Mouse (Mus musculus) embryonic facial prominence, embryonic 15.5 days (tissue): ENCODE measurements at regions not wholly inside any gene's neighbourhood (a gene's known extent, or its start where the extent isn't known, plus 50 kb on each side); places are given as distances from the start of the nearest gene placed in this dataset.
A peak's percentile ranks its signal among the peaks of the same experiment; 100 is the strongest.

Source experiments
- ATAC-seq: fragments of 200-750 bp; cut with Nextera tagmentation; 2 replicates; pipeline ENCODE4 v1.8.0; 2017; ENCODE audit warnings: low read depth, moderate TSS enrichment; ENCODE audit not compliant: insufficient number of reproducible peaks, low FRiP score, low TSS enrichment
- H3K27ac ChIP-seq: fragments of 300-500 bp; sonication (generic); replicated peaks from 2 replicates; pipeline ENCODE4 v1.5.1; 2015; ENCODE audit warnings: mild to moderate bottlenecking, inconsistent platforms
- H3K27me3 ChIP-seq: fragments of 300-500 bp; sonication (generic); 2 replicates; pipeline ENCODE4 v1.6.1; 2015; ENCODE audit warnings: inconsistent platforms
- H3K36me3 ChIP-seq: fragments of 300-500 bp; sonication (generic); 2 replicates; pipeline ENCODE4 v1.6.1; 2015; ENCODE audit warnings: mild to moderate bottlenecking, inconsistent platforms
- H3K4me1 ChIP-seq: fragments of 300-500 bp; sonication (generic); 2 replicates; pipeline ENCODE4 v1.6.1; 2015; ENCODE audit warnings: inconsistent platforms
- H3K4me2 ChIP-seq: fragments of 300-500 bp; sonication (generic); replicated peaks from 2 replicates; pipeline ENCODE4 v1.6.1; 2015; ENCODE audit warnings: mild to moderate bottlenecking, inconsistent platforms
- H3K4me3 ChIP-seq: fragments of 300-500 bp; sonication (generic); replicated peaks from 2 replicates; pipeline ENCODE4 v1.5.1; 2015; ENCODE audit warnings: mild to moderate bottlenecking, inconsistent platforms
- H3K9ac ChIP-seq: fragments of 300-500 bp; sonication (generic); 2 replicates; pipeline ENCODE4 v1.6.1; 2015; ENCODE audit warnings: inconsistent platforms
- H3K9me3 ChIP-seq: fragments of 300-500 bp; sonication (generic); replicated peaks from 2 replicates; pipeline ENCODE4 v1.6.1; 2016; ENCODE audit warnings: inconsistent platforms
- WGBS: fragments of 180-500 bp; shearing (Covaris S2); methylation state at CpG from one replicate; pipeline ENCODE4 v1.1.7; 2015; 5-methylcytosine and 5-hydroxymethylcytosine counted together

- WGBS = 70% methylated on average over 6 of the region's 6 CpGs
- H3K4me3 ChIP-seq = no peak overlapping the region
- H3K27ac ChIP-seq = no peak overlapping the region
- H3K4me1 ChIP-seq = no peaks in the 10 kb centered on the region
- no peaks in the 10 kb centered on the region for H3K9me3 ChIP-seq
- no peak for ATAC-seq
- no peak overlapping the region for H3K4me2 ChIP-seq
- H3K9ac ChIP-seq = no peak overlapping the region
- H3K36me3 ChIP-seq = no peaks in the 10 kb centered on the region
- H3K27me3 ChIP-seq = no peaks in the 10 kb centered on the region
These were observed 274.2 kb upstream of the Mki67 start for GRCm38 (mm10) chr7:135990321-135990720.

- H3K27ac ChIP-seq = no peak overlapping the region
- no peak overlapping the region for H3K9ac ChIP-seq
- H3K9me3 ChIP-seq = no peaks in the 10 kb centered on the region
- H3K36me3 ChIP-seq = no peaks in the 10 kb centered on the region
- no peak overlapping the region for H3K4me2 ChIP-seq
- WGBS = 75% methylated on average over 10 of the region's 10 CpGs
- no peak overlapping the region for H3K4me3 ChIP-seq
- H3K27me3 ChIP-seq = peaks cover 4% of the 10 kb centered on the region; the same call in 1 of the 2 replicates
- peaks cover 27% of the 10 kb centered on the region for H3K4me1 ChIP-seq
- ATAC-seq = no peak
These were observed 280.7 kb upstream of the Mki67 start for GRCm38 (mm10) chr7:135996896-135997295.

GRCm38 (mm10) chr7:135997640-135998039 is 281.5 kb upstream of the Mki67 start:
- Histone ChIP-seq H3K4me1 (peaks cover 35% of the 10 kb centered on the region), H3K9ac (no peak overlapping the region), H3K4me2 (no peak overlapping the region), H3K27me3 (peaks cover 4% of the 10 kb centered on the region; the same call in 1 of the 2 replicates), H3K36me3 (no peaks in the 10 kb centered on the region), H3K27ac (no peak overlapping the region), H3K9me3 (no peaks in the 10 kb centered on the region), H3K4me3 (no peak overlapping the region)
- no peak for ATAC-seq
- 38% methylated on average over 3 of the region's 3 CpGs for WGBS

DNA sequence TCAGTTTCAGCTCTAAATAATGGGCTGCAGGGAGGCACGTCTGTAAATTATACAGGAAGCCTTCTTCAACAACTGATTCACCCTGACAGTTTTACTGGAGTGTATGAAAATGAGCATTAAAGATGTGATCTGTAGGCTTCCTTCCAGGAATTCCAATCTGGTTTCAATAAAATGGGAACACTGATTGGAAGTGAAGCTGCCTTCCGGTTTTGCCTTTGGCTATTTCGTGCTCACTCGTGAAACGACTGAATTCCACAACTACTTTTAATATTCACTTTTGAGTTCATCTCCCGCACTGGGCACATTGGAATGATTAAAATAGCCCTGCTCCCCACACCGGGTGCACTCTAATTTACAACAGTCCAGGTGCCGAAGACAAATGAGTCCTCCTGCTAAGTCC is 286.2 kb upstream of the Mki67 start:
- 0 out of 2 replicates have a peak, but pooled peaks cover 3% of the 10 kb centered on the region for H3K27me3 ChIP-seq
- H3K36me3 ChIP-seq = no peaks in the 10 kb centered on the region
- WGBS = 25% methylated on average over 8 of the region's 8 CpGs
- H3K9ac ChIP-seq = no peak overlapping the region
- ATAC-seq = no peak
- H3K27ac ChIP-seq = peak overlapping the region; percentile 24; the same call in 1 of the 2 replicates
- peak overlapping the region; percentile 4; the same call in 1 of the 2 replicates for H3K4me2 ChIP-seq
- H3K4me3 ChIP-seq = no peak overlapping the region
- no peaks in the 10 kb centered on the region for H3K9me3 ChIP-seq
- peaks cover 40% of the 10 kb centered on the region for H3K4me1 ChIP-seq

- Histone ChIP-seq H3K27ac (peak overlapping the region; percentile 24; the same call in 1 of the 2 replicates), H3K9ac (no peak overlapping the region), H3K4me2 (no peak overlapping the region), H3K27me3 (0 out of 2 replicates have a peak, but pooled peaks cover 10% of the 10 kb centered on the region), H3K36me3 (no peaks in the 10 kb centered on the region), H3K4me1 (peaks cover 38% of the 10 kb centered on the region), H3K4me3 (no peak overlapping the region), H3K9me3 (no peaks in the 10 kb centered on the region)
- WGBS = 66% methylated on average over 2 of the region's 2 CpGs
- ATAC-seq = no peak
These were observed 287.1 kb upstream of the Mki67 start for GRCm38 (mm10) chr7:136003291-136003690.

DNA sequence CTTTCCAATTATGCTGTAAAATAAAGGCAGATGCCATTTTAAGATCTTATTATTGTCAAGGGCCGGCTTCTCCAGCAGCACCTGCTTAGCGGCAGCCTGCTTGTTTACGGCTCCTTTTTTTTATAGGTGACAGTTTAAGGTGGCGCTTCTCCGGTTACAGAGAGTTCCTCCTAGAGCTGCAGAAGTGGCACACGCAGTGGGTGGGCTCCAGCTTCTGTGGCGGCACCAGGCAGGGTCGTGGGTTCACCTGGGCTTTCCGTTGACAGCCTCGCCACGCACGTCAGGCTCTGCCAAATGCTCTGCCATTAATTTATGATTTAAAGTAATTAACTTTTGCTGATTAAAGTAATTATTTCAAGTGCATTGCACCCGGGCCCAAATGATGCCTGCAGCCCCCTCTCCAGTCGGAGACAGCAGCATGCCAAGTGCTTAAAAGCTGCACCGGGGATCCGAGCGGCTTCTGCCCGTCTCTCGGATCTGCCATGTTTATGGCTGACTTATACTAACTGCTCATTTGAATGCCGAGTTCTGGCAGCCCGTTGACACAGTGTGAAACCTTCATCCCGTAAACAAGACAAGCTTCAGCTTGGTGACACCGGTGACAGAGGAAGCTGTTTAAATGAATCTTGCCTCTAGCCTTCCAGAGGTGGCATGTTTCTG is 291.8 kb upstream of the Mki67 start:
- Histone ChIP-seq H3K4me3 (no peak overlapping the region), H3K27ac (no peak overlapping the region), H3K9ac (no peak overlapping the region), H3K9me3 (no peaks in the 10 kb centered on the region), H3K27me3 (peaks cover 18% of the 10 kb centered on the region), H3K4me2 (peak overlapping the region; percentile 31), H3K4me1 (peaks cover 13% of the 10 kb centered on the region), H3K36me3 (no peaks in the 10 kb centered on the region)
- ATAC-seq = no peak
- WGBS = 28% methylated on average over 23 of the region's 23 CpGs

DNA sequence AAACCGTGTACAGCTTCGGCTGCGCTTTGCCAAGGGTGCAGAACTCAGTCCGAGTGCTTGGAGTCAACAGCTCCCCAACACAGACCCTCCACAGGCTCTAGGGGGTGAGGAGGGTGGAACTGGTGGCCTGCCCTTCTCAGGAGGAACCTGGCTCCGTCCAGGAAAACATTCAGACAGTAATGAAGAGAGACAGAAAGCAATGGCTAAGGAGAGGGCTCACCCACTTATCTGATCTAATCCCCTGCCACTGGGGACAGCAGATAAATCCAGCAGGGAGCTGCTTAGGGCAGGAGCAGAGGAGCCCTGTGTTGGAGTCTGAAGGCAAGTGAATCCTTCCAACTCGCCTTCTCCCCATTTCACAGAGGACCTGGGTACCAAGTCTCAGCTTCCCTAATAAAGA is 292.3 kb upstream of the Mki67 start:
- H3K4me2 ChIP-seq = peak overlapping the region; percentile 31
- no peak for ATAC-seq
- no peak overlapping the region for H3K4me3 ChIP-seq
- H3K27ac ChIP-seq = no peak overlapping the region
- no peaks in the 10 kb centered on the region for H3K36me3 ChIP-seq
- WGBS = 35% methylated on average over 6 of the region's 6 CpGs
- no peak overlapping the region for H3K9ac ChIP-seq
- no peaks in the 10 kb centered on the region for H3K9me3 ChIP-seq
- H3K27me3 ChIP-seq = peaks cover 18% of the 10 kb centered on the region
- H3K4me1 ChIP-seq = peaks cover 10% of the 10 kb centered on the region

DNA sequence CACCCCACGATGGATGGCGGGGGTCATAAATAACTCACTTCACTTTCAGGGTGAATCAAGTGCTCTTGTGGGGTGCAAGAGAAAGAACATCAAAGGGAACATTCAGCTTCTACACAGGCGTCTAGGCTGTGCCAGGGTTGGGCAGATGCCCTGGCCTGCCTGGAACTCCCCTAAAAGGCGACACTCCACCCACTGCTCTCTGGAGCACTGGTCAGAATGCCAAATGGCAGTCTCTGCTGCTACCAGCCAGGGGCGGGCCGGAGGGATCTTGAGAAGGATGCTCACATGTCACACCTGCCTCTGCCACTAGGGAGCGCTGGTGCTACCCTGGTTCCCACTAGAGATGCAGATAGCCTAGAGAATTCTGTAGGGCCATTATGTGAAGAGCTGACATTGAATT is 293.9 kb upstream of the Mki67 start:
- peaks cover 10% of the 10 kb centered on the region for H3K4me1 ChIP-seq
- 67% methylated on average over 7 of the region's 7 CpGs for WGBS
- H3K27me3 ChIP-seq = peaks cover 21% of the 10 kb centered on the region
- H3K27ac ChIP-seq = no peak overlapping the region
- H3K36me3 ChIP-seq = no peaks in the 10 kb centered on the region
- no peak overlapping the region for H3K4me3 ChIP-seq
- no peak overlapping the region for H3K4me2 ChIP-seq
- no peak for ATAC-seq
- H3K9me3 ChIP-seq = no peaks in the 10 kb centered on the region
- H3K9ac ChIP-seq = no peak overlapping the region

DNA sequence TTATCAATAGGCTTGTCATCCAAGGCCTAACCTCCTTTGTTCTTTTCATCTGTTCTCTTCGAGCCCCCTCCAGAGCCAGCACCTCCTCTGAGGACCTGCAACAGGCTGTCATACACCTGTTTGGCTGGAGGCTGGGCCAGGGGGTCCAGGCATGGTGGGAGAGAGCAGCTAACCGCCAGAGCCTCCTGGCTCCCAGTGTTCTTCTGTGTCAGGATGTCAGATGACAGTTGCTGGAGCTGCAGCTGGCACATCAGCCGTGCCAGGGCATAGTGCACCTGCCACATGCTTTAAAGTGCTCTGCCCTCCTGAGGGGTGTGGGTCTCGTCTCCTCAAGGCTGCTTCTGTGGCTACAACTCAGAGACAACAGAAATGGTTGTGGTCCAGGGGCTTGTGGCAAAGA is 298.5 kb upstream of the Mki67 start:
- H3K9me3 ChIP-seq = no peaks in the 10 kb centered on the region
- no peaks in the 10 kb centered on the region for H3K36me3 ChIP-seq
- 0 out of 2 replicates have a peak, but pooled peaks cover 3% of the 10 kb centered on the region for H3K27me3 ChIP-seq
- no peak overlapping the region for H3K9ac ChIP-seq
- no peak for ATAC-seq
- 60% methylated on average over 4 of the region's 4 CpGs for WGBS
- no peak overlapping the region for H3K4me3 ChIP-seq
- no peak overlapping the region for H3K4me2 ChIP-seq
- H3K27ac ChIP-seq = no peak overlapping the region
- H3K4me1 ChIP-seq = no peaks in the 10 kb centered on the region

GRCm38 (mm10) chr7:136016918-136017317 is 300.8 kb upstream of the Mki67 start:
- no peak overlapping the region for H3K4me2 ChIP-seq
- ATAC-seq = no peak
- 79% methylated on average over 8 of the region's 8 CpGs for WGBS

GRCm38 (mm10) chr7:136020577-136020976 is 304.4 kb upstream of the Mki67 start:
- Histone ChIP-seq H3K9me3 (no peaks in the 10 kb centered on the region), H3K36me3 (no peaks in the 10 kb centered on the region), H3K9ac (no peak overlapping the region), H3K4me2 (no peak overlapping the region), H3K4me1 (no peaks in the 10 kb centered on the region), H3K27ac (no peak overlapping the region), H3K4me3 (no peak overlapping the region), H3K27me3 (no peaks in the 10 kb centered on the region)
- ATAC-seq = no peak
- 67% methylated on average over 7 of the region's 7 CpGs for WGBS

More at GRCm38 (mm10) chr7:136016918-136017317, 300.8 kb upstream of the Mki67 start:
- no peaks in the 10 kb centered on the region for H3K36me3 ChIP-seq
- no peaks in the 10 kb centered on the region for H3K4me1 ChIP-seq
- H3K27me3 ChIP-seq = 0 out of 2 replicates have a peak, but pooled peaks cover 3% of the 10 kb centered on the region
- H3K9me3 ChIP-seq = no peaks in the 10 kb centered on the region
- H3K27ac ChIP-seq = no peak overlapping the region
- no peak overlapping the region for H3K9ac ChIP-seq
- no peak overlapping the region for H3K4me3 ChIP-seq

DNA sequence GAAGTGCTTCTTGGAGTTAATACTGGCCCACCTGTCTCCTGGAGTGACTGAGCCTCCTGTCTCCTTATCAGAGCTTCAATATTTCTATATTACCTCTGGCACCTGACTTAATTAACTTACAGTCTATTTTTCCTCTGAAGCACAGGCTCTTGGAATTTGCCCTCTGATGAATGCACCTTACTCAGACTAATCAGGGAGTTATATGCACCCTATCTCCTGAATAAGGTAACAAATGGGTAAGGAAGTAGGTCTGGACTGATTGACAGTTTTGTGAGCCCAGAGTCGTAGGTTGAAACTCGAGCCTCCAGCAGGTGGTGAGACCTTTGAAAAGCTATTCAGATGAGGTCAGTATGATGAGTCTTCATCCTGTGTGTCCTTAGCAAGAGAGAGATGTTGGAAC is 304.9 kb upstream of the Mki67 start:
- Histone ChIP-seq H3K27me3 (no peaks in the 10 kb centered on the region), H3K4me2 (no peak overlapping the region), H3K9me3 (no peaks in the 10 kb centered on the region), H3K36me3 (no peaks in the 10 kb centered on the region), H3K9ac (no peak overlapping the region), H3K4me3 (no peak overlapping the region), H3K4me1 (no peaks in the 10 kb centered on the region), H3K27ac (no peak overlapping the region)
- 51% methylated on average over 2 of the region's 2 CpGs for WGBS
- no peak for ATAC-seq
